Mouse (Mus musculus): ENCODE results near the gene Ptpn4.

- TF ChIP-seq POLR2A (IDR thresholded peaks at IDR 0.05; ENCODE audit: insufficient read length, low read depth) (no peak), SRF (IDR thresholded peaks at IDR 0.05; ENCODE audit: control insufficient read depth, insufficient read length, low read depth) (no peak), MAX (IDR thresholded peaks at IDR 0.05; ENCODE audit: low read depth) (no peak), TCF12 (IDR thresholded peaks at IDR 0.05; ENCODE audit: insufficient read depth, poor library complexity, severe bottlenecking) (no peak), USF1 (IDR thresholded peaks at IDR 0.05; ENCODE audit: low read depth) (no peak), E2F4 (IDR thresholded peaks at IDR 0.05; ENCODE audit: insufficient read depth) (no peak), POLR2AphosphoS2 (IDR thresholded peaks at IDR 0.05; ENCODE audit: insufficient read length, low read depth) (no peak), TCF3 (IDR thresholded peaks at IDR 0.05; ENCODE audit: insufficient read length, low read depth) (no peak), MYOG (IDR thresholded peaks at IDR 0.05; ENCODE audit: control insufficient read depth in 1 of 3, insufficient read depth in 1 of 3, insufficient read length in 2 of 3, low read depth in 2 of 3) (no peak)
Measured at GRCm38 (mm10) chr1:119734801-119735200, 102.6 kb downstream of the Ptpn4 start.

Measured in myocyte (in vitro differentiated cells).